Mouse (Mus musculus): ENCODE results near the gene Dusp27.
A peak's percentile ranks its signal among the peaks of the same experiment; 100 is the strongest.

Gene Dusp27

GRCm38 (mm10) chr1:166127719-166128118 is at the start of gene Dusp27:
TSS of gene Dusp27 (minus strand) at chr1:166127922.
- DNase-seq (ENCODE audit: low spot score in 2 of 2), result no peak

- no peak for DNase-seq (ENCODE audit: low spot score in 2 of 2)
Measured at GRCm38 (mm10) chr1:166173621-166174020, 45.9 kb upstream of the Dusp27 start.

DNA sequence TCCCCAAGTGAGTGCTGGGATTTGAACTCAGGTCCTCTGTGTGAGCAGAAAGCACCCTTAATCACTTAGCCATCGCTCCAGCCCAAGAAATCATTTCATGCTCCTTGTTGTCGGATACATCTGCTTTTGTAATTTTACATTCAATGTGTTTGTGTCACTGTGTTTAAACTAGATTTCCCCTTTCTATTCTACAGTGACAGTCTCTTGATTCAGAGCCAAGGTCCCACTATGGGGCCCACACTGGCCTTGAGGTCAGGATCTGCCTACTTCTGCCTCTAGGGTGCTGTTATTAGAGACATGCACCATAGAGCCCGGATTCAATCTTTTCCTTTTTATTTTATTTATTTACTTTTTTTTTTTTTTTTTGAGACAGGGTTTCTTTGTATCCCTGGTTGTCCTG is 45.3 kb upstream of the Dusp27 start:
- no peak for DNase-seq (ENCODE audit: low spot score in 2 of 2)

GRCm38 (mm10) chr1:166170852-166171251 is 43.1 kb upstream of the Dusp27 start:
- no peak for DNase-seq (ENCODE audit: low spot score in 2 of 2)

GRCm38 (mm10) chr1:166169713-166170112 is 42.0 kb upstream of the Dusp27 start:
- peak in 1 of 2 experiments; percentile 11 for DNase-seq (ENCODE audit: low spot score in 2 of 2)

DNA sequence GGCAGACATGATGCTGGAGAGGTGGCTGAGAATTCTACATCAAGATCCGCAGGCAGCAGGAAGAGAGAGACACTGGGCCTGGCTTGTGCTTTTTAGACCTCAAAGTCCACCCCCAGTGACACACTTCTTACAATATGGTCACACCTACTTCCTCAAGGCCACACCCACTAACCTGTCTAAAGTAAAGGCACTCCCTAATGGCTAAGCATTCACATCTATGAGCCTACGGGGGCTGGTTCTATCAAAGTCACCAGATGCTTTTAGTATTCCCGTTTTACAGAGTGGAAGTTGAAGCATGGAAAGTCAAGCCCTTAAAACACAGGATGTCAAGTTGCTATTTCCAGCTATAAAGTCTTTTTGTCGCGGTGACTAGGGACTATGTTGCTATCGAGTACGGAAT is 40.3 kb upstream of the Dusp27 start:
- no peak for DNase-seq (ENCODE audit: low spot score in 2 of 2)

- DNase-seq (ENCODE audit: low spot score in 2 of 2), result no peak
Measured at GRCm38 (mm10) chr1:166167405-166167804, 39.7 kb upstream of the Dusp27 start.

DNA sequence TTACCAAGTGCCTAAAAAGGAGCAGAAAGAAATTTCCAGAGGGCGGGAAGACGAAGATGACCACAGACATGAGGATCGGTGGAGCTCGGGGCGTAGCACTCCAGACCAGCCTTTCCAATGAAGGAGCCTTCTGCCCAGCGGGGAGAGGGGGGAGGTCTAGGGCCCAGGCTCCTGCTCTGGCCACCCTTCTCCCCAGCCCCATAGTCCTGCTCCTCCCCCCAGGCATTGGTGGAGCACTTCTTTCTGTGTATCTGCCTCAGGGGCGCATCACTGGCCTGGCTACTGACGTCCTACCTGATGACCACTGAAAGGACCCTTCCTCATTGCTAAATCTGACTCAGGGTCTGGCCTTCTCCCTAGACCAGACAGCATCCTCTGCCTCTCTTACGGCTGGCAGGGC is 37.4 kb upstream of the Dusp27 start:
- DNase-seq (ENCODE audit: low spot score in 2 of 2), result no peak

- DNase-seq (ENCODE audit: low spot score in 2 of 2), result no peak
Measured at GRCm38 (mm10) chr1:166164580-166164979, 36.9 kb upstream of the Dusp27 start.

- peak in 1 of 2 experiments; percentile 42 for DNase-seq (ENCODE audit: low spot score in 2 of 2)
Measured at GRCm38 (mm10) chr1:166160569-166161445, 33.1 kb upstream of the Dusp27 start.

DNA sequence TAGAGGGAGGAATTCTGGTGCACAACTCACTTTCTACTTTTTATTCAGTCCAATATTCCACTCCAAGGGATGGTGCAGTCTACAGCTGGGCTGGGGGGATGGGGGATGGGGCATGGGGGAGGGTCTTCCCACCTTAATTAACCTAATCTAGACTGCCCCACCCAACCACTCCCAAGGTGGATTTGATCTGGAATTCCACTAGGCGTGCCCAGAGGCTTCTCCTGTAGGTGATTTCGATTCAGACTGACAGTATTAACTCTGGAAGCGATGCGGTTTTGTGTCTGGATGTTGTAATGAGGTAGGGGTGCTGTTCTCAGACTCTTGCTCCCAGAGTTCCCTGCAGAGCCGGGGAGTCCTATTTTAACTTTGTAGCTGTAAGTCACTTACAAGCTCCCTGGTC is 32.4 kb upstream of the Dusp27 start:
- no peak for DNase-seq (ENCODE audit: low spot score in 2 of 2)

- no peak for DNase-seq (ENCODE audit: low spot score in 2 of 2)
Measured at GRCm38 (mm10) chr1:166158664-166159063, 30.9 kb upstream of the Dusp27 start.

DNA sequence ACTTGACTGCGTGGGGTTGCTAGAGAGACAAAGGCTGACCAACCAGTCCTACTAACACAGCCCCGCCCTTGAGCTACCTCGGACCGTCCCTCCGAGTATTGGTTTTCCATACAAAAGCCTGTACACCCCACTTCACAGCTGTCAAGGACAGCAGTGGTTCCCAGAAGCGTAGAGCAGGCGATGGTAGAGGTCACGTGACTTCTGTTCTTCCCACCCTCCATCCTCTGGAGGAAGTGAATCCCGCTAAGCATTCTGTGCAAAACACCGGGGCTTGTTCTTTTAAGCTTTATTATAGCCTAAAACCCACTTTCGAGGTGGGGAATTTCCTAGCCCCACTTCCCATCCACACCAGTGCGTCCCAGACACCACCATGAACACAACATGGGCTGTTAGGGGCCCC is 30.0 kb upstream of the Dusp27 start:
- no peak for DNase-seq (ENCODE audit: low spot score in 2 of 2)

DNA sequence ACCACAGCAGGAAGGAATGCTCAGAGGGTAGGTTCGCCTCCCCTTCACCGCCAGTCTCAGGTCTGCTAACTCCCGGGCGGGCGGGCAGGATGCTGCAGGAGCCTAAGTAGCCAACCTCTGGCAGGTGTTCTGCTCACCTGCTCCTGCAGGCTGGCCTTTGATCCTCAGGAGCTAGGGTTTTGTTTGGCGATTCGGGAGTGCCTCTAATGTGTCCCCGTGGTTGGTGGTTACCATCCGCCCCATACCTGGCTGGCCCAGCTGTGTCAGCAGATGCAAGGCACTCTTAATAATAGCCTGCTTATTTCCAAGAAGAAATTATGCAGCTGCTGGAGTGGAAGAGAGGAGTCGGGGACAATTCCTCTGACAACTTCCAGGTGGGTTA is 27.4 kb upstream of the Dusp27 start:
- DNase-seq (ENCODE audit: low spot score in 2 of 2), result no peak

GRCm38 (mm10) chr1:166154162-166155112 is 26.7 kb upstream of the Dusp27 start:
- peak; percentile 71 to 81 for DNase-seq (ENCODE audit: low spot score in 2 of 2)

DNA sequence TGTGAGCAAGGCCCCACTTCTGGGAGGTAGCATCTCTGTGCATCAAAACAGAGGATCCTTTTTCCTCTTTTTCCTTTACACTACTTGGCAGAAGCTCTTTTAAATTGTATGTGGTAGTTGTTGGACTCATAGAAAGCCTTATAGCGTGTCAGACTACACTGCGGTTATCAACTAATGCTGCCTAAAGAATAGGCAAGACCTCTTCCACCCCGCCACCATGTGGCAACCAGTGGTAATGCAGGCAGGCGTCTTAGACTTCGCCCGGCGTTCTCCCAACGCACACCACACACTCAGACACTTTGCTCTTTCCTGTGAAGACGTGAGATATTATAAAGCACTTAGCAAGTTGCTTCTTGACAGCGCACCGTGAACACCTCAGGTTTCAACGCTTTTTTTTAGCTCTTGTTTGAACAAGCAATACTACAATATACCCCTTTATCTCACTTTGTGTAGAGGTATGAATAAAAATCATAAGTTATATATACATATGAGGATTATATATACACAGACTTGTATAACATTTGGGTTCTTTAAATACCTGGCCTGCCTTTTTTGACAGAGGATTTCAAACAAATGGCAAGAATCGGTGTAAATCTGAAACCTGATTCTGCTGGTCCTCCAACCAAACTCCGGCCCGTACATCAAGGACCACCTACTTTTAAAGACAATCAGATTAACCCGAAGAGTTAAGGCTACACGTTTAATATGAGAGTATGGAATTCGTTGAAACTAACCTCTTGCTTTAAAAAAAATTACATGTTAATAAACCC is 25.8 kb upstream of the Dusp27 start:
- DNase-seq (ENCODE audit: low spot score in 2 of 2), result peak; percentile 82 to 86

DNA sequence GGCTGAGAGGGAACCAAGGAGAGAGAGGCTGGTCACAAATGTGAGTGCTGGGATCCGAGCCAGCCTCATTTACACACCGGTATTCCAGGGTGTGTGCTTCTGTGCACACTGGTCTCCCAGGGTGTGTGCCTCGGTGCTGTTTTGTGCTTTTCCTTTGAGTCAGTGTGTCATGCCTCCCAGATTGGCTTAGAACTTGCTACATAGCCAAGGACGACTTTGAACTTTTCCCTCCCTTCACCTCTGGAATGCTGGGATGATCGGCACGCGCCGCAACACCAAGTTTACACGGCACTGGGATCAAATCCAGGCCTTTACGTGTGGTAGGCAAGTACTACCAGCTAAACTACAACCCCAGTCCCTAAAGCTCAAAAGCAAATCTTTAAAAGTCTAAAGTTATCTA is 24.3 kb upstream of the Dusp27 start:
- DNase-seq (ENCODE audit: low spot score in 2 of 2), result no peak

DNA sequence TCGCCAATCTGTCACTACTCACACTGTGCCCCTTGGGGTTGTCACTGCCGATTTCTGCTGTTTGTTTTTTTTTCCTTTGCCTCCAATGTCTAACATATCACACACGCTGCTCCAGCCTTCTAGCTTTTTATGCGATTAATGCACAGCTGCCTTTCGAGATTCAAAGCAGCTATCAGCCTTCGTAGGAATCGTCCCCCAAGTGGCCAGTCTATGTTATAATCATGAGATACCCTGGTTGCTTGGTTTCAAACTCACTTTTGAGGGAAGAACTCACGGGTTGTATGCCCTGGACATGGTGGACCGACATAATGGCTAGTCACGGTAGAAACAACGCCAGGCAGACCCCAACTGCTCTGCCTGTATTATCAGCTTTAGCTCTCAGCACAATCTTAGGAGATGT is 23.6 kb upstream of the Dusp27 start:
- no peak for DNase-seq (ENCODE audit: low spot score in 2 of 2)

- DNase-seq (ENCODE audit: low spot score in 2 of 2), result no peak
Measured at GRCm38 (mm10) chr1:166150035-166150434, 22.3 kb upstream of the Dusp27 start.

- DNase-seq (ENCODE audit: low spot score in 2 of 2), result no peak
Measured at GRCm38 (mm10) chr1:166149441-166149840, 21.7 kb upstream of the Dusp27 start.

GRCm38 (mm10) chr1:166147657-166148056 is 19.9 kb upstream of the Dusp27 start:
- no peak for DNase-seq (ENCODE audit: low spot score in 2 of 2)

- no peak for DNase-seq (ENCODE audit: low spot score in 2 of 2)
Measured at GRCm38 (mm10) chr1:166146626-166147025, 18.9 kb upstream of the Dusp27 start.
